Mouse (Mus musculus) lung, embryonic 16.5 days (tissue): ENCODE measurements around the gene Zfyve21. TPM values are rescaled to one million over a fixed set of nuclear protein-coding genes. Genes with fewer than 3 reads are reported as not detected.

Experiments
- ATAC-seq: fragments of 200-750 bp; cut with Nextera tagmentation; 2 replicates; pipeline ENCODE4 v1.8.0; 2017; ENCODE audit warnings: low read depth, mild to moderate bottlenecking, moderate library complexity
- H3K27ac ChIP-seq: fragments of 300-500 bp; sonication (generic); 2 replicates; pipeline ENCODE4 v1.5.1; 2014; ENCODE audit warnings: mild to moderate bottlenecking, control low read depth, low read length
- H3K27me3 ChIP-seq: fragments of 300-500 bp; sonication (generic); 2 replicates; pipeline ENCODE4 v1.6.1; 2014; ENCODE audit warnings: low read depth, low read length, mixed read lengths; ENCODE audit not compliant: control insufficient read depth, insufficient read depth
- H3K36me3 ChIP-seq: fragments of 300-500 bp; sonication (generic); 2 replicates; pipeline ENCODE4 v1.6.1; 2014; ENCODE audit warnings: low read length; ENCODE audit not compliant: control insufficient read depth, insufficient read depth
- H3K4me1 ChIP-seq: fragments of 300-500 bp; sonication (generic); replicated peaks from 2 replicates; pipeline ENCODE4 v1.6.1; 2014; ENCODE audit warnings: low read length, mixed read lengths; ENCODE audit not compliant: control insufficient read depth, insufficient read depth
- H3K4me2 ChIP-seq: fragments of 300-500 bp; sonication (generic); 2 replicates; pipeline ENCODE4 v1.6.1; 2014; ENCODE audit warnings: low read depth, low read length, control low read depth
- H3K4me3 ChIP-seq: fragments of 300-500 bp; sonication (generic); 2 replicates; pipeline ENCODE4 v1.5.1; 2014; ENCODE audit warnings: mild to moderate bottlenecking, low read length, control low read depth
- H3K9ac ChIP-seq: fragments of 300-500 bp; sonication (generic); 2 replicates; pipeline ENCODE4 v1.6.1; 2014; ENCODE audit warnings: low read length, control low read depth
- H3K9me3 ChIP-seq: fragments of 300-500 bp; sonication (generic); 2 replicates; pipeline ENCODE4 v1.6.1; 2016; ENCODE audit warnings: low read length; ENCODE audit not compliant: control insufficient read depth
- WGBS: fragments of 180-500 bp; shearing (Covaris S2); extraction: QIAGEN DNeasy Blood & Tissue Kit; methylation state at CpG from one replicate; pipeline ENCODE4 v1.1.7; 2014; 5-methylcytosine and 5-hydroxymethylcytosine counted together
- polyA plus RNA-seq: library from polyadenylated mRNA; unstranded; fragments of >200 nt; fragmentation: Nextera tagmentation; extraction: Ambion mirVana; gene quantifications from 2 replicates; pipeline ENCODE4 v1.2.1, GENCODE M21; 2015

Zfyve21 gene
- 111 and 135 TPM in 2 replicates for polyA plus RNA-seq

- Histone ChIP-seq H3K27me3 (no peaks in the 10 kb centered on the region), H3K36me3 (peaks cover 2% of the 10 kb centered on the region; the same call in 1 of the 2 replicates), H3K4me1 (peaks cover 44% of the 10 kb centered on the region), H3K27ac (peak within 1 kb of the TSS; percentile 90), H3K9ac (peak within 1 kb of the TSS; percentile 85), H3K9me3 (no peaks in the 10 kb centered on the region), H3K4me3 (peak within 1 kb of the TSS; percentile 72), H3K4me2 (peak within 1 kb of the TSS; percentile 90)
- peak; percentile 98 for ATAC-seq
- WGBS = under 1% methylated on average over 87 of the region's 87 CpGs
Measured at GRCm38 (mm10) chr12:111813766-111814617, at the start of gene Zfyve21, which contains the start of gene Xrcc3. Gene Zfyve21 (plus strand): TSS chr12:111814170. Gene Xrcc3 (minus strand): TSS chr12:111813873.

DNA sequence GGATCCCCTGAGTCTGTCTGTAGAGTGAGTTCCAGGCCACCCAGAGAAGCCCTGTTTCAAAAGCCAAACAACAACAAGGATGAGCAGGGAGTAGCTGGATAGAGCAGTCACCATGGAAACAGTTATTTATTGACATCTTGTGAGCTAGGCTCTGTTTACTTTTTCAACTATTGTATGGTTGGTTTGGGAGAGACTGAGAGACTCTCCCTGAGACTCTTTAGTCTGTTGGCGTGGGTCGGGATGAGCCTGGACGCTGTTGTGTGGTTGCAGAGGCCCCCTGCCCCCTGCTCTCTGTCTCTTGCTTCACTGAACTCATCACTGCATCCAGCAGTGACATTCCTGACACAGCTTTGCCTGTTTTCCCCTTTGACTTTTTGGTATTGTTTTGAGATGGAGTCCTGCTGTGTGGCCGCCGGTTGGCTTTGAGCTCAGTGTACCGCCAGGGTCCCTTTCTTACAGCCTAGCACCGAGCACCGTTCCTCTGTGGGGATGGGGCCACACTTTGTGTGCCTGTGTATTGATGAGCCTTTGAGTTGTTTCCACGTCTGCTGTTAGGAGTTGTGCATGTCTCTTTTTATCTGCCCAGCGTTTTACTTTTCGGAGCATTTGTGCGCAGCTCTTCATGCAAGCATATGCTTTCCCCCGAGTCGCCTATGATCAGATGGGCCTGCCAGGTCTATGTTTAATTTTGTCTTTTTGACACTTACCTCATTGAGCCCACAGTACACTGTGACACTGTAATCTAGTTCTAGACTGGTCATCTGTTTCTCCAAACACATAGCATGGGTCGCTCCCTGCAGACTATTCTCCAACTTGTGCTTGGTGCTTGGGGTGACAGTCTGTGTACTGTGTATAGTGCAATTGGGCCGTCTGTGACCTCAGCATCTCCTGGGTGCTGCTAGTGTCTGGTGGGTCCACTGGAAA, 47.4 kb upstream of the Zfyve21 start:
- Histone ChIP-seq H3K9ac (no peak overlapping the region), H3K4me3 (no peak overlapping the region), H3K36me3 (peaks cover 2% of the 10 kb centered on the region), H3K27ac (no peak overlapping the region), H3K4me1 (peaks cover 26% of the 10 kb centered on the region), H3K9me3 (no peaks in the 10 kb centered on the region), H3K27me3 (no peaks in the 10 kb centered on the region), H3K4me2 (no peak overlapping the region)
- ATAC-seq = no peak
- 51% methylated on average over 16 of the region's 16 CpGs for WGBS

- H3K4me2 ChIP-seq = no peak overlapping the region
- H3K4me3 ChIP-seq = no peak overlapping the region
- ATAC-seq = no peak
- H3K9ac ChIP-seq = no peak overlapping the region
- H3K27me3 ChIP-seq = no peaks in the 10 kb centered on the region
- peaks cover 25% of the 10 kb centered on the region for H3K4me1 ChIP-seq
- H3K36me3 ChIP-seq = peaks cover 6% of the 10 kb centered on the region
- H3K27ac ChIP-seq = no peak overlapping the region; the same call in 1 of the 2 replicates
- H3K9me3 ChIP-seq = no peaks in the 10 kb centered on the region
- WGBS = 82% methylated on average over 10 of the region's 10 CpGs
Measured at GRCm38 (mm10) chr12:111768322-111768928, 45.5 kb upstream of the Zfyve21 start.

- no peaks in the 10 kb centered on the region for H3K9me3 ChIP-seq
- H3K4me3 ChIP-seq = no peak overlapping the region
- H3K4me2 ChIP-seq = 0 out of 2 replicates have a peak overlapping the region, but pooled peaks have one; percentile 5
- peak; percentile 78 for ATAC-seq
- no peaks in the 10 kb centered on the region for H3K27me3 ChIP-seq
- H3K27ac ChIP-seq = peak overlapping the region; percentile 70
- peaks cover 25% of the 10 kb centered on the region for H3K4me1 ChIP-seq
- peak overlapping the region; percentile 28; the same call in 1 of the 2 replicates for H3K9ac ChIP-seq
- peaks cover 9% of the 10 kb centered on the region for H3K36me3 ChIP-seq
- 20% methylated on average over 10 of the region's 10 CpGs for WGBS
Measured at GRCm38 (mm10) chr12:111769306-111769705, 44.7 kb upstream of the Zfyve21 start.

- Histone ChIP-seq H3K9me3 (no peaks in the 10 kb centered on the region), H3K27me3 (no peaks in the 10 kb centered on the region), H3K4me1 (peaks cover 25% of the 10 kb centered on the region), H3K36me3 (peaks cover 16% of the 10 kb centered on the region), H3K4me2 (no peak overlapping the region), H3K4me3 (no peak overlapping the region), H3K9ac (no peak overlapping the region; the same call in 1 of the 2 replicates), H3K27ac (peak overlapping the region; percentile 70)
- WGBS = 45% methylated on average over 9 of the region's 9 CpGs
- ATAC-seq = peak; percentile 75
Measured at GRCm38 (mm10) chr12:111769816-111770577, 44.0 kb upstream of the Zfyve21 start.

GRCm38 (mm10) chr12:111770651-111771050, 43.3 kb upstream of the Zfyve21 start:
- H3K4me3 ChIP-seq = no peak overlapping the region
- H3K36me3 ChIP-seq = peaks cover 22% of the 10 kb centered on the region
- no peaks in the 10 kb centered on the region for H3K27me3 ChIP-seq
- H3K27ac ChIP-seq = peak overlapping the region; percentile 15
- no peak overlapping the region for H3K4me2 ChIP-seq
- no peak for ATAC-seq
- H3K4me1 ChIP-seq = peaks cover 23% of the 10 kb centered on the region
- 68% methylated on average over 10 of the region's 10 CpGs for whole genome bisulfite sequencing
- no peaks in the 10 kb centered on the region for H3K9me3 ChIP-seq
- H3K9ac ChIP-seq = no peak overlapping the region

GRCm38 (mm10) chr12:111774156-111774555, 39.8 kb upstream of the Zfyve21 start:
- H3K4me1 ChIP-seq = peaks cover 10% of the 10 kb centered on the region
- peaks cover 51% of the 10 kb centered on the region for H3K36me3 ChIP-seq
- no peaks in the 10 kb centered on the region for H3K27me3 ChIP-seq
- H3K9ac ChIP-seq = no peak overlapping the region
- no peak overlapping the region for H3K4me3 ChIP-seq
- ATAC-seq = no peak
- 76% methylated on average over 16 of the region's 16 CpGs for WGBS
- no peaks in the 10 kb centered on the region for H3K9me3 ChIP-seq
- H3K4me2 ChIP-seq = no peak overlapping the region
- no peak overlapping the region for H3K27ac ChIP-seq

DNA sequence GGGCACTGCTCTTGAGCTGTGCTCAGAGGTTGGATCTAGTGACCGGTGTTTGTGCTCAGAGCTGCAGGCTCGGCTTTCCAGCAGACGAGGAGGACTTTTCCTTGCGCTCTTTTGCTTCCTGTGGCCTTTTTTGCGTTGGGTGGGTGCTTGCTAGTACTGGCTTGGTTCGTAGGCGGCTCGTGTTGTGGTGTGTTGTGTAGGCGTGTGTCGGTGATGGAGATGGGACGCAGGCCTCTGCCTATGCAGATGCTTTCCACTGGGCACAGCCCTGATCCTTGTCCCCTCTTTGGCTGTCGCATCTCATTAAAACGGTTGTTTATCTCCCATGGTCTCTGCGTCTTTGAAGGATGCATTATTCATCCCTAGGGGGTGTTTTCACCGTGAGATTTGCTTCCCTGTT, 39.1 kb upstream of the Zfyve21 start:
- H3K4me2 ChIP-seq = no peak overlapping the region
- no peak overlapping the region for H3K4me3 ChIP-seq
- no peaks in the 10 kb centered on the region for H3K9me3 ChIP-seq
- H3K36me3 ChIP-seq = peaks cover 58% of the 10 kb centered on the region
- ATAC-seq = no peak
- H3K4me1 ChIP-seq = peaks cover 3% of the 10 kb centered on the region
- 71% methylated on average over 15 of the region's 15 CpGs for WGBS
- no peak overlapping the region for H3K27ac ChIP-seq
- H3K27me3 ChIP-seq = no peaks in the 10 kb centered on the region
- H3K9ac ChIP-seq = no peak overlapping the region
